Mouse (Mus musculus) MEL-GATA-1-ER (cell line): Measurements from ENCODE around the gene Ccser1.

Experiments used
- DNase-seq: peaks from one replicate; pipeline ENCODE4 v3.0.0-alpha.2; 2012; ENCODE audit warnings: low read depth; ENCODE audit errors: extremely low read depth

Gene Ccser1

GRCm38 (mm10) chr6:61296188-61297037 is 116.3 kb downstream of the Ccser1 start:
- DNase-seq = no peak

GRCm38 (mm10) chr6:61300441-61300840 is 120.3 kb downstream of the Ccser1 start:
- no peak for DNase-seq

GRCm38 (mm10) chr6:61300975-61301374 is 120.9 kb downstream of the Ccser1 start:
- no peak for DNase-seq

GRCm38 (mm10) chr6:61301631-61302030 is 121.5 kb downstream of the Ccser1 start:
- DNase-seq = peak; percentile 2

GRCm38 (mm10) chr6:61311324-61312091 is 131.4 kb downstream of the Ccser1 start:
- DNase-seq = no peak

GRCm38 (mm10) chr6:61315884-61316601 is 135.9 kb downstream of the Ccser1 start:
- DNase-seq = peak; percentile 1

- DNase-seq = no peak
Observed at GRCm38 (mm10) chr6:61320842-61321241, 140.7 kb downstream of the Ccser1 start.

GRCm38 (mm10) chr6:61322328-61322727 is 142.2 kb downstream of the Ccser1 start:
- DNase-seq = no peak

- DNase-seq = no peak
Observed at GRCm38 (mm10) chr6:61326131-61326530, 146.0 kb downstream of the Ccser1 start.

- DNase-seq = no peak
Observed at GRCm38 (mm10) chr6:61328981-61329380, 148.9 kb downstream of the Ccser1 start.

GRCm38 (mm10) chr6:61329593-61330540 is 149.7 kb downstream of the Ccser1 start:
- no peak for DNase-seq

- no peak for DNase-seq
Observed at GRCm38 (mm10) chr6:61334466-61334865, 154.3 kb downstream of the Ccser1 start.

- DNase-seq = no peak
Observed at GRCm38 (mm10) chr6:61347045-61347838, 167.1 kb downstream of the Ccser1 start.

- DNase-seq = no peak
Observed at GRCm38 (mm10) chr6:61363722-61364121, 183.6 kb downstream of the Ccser1 start.

- no peak for DNase-seq
Observed at GRCm38 (mm10) chr6:61382526-61382925, 202.4 kb downstream of the Ccser1 start.

- no peak for DNase-seq
Observed at GRCm38 (mm10) chr6:61382991-61383390, 202.9 kb downstream of the Ccser1 start.

- DNase-seq = no peak
Observed at GRCm38 (mm10) chr6:61387046-61387445, 206.9 kb downstream of the Ccser1 start.

- no peak for DNase-seq
Observed at GRCm38 (mm10) chr6:61427490-61427889, 247.4 kb downstream of the Ccser1 start.

- DNase-seq = no peak
Observed at GRCm38 (mm10) chr6:61430881-61431725, 251.0 kb downstream of the Ccser1 start.
